Mouse (Mus musculus): ENCODE measurements at regions not wholly inside any gene's neighbourhood (a gene's known extent, or its start where the extent isn't known, plus 50 kb on each side); places are given as distances from the start of the nearest gene placed in this dataset.

DNA sequence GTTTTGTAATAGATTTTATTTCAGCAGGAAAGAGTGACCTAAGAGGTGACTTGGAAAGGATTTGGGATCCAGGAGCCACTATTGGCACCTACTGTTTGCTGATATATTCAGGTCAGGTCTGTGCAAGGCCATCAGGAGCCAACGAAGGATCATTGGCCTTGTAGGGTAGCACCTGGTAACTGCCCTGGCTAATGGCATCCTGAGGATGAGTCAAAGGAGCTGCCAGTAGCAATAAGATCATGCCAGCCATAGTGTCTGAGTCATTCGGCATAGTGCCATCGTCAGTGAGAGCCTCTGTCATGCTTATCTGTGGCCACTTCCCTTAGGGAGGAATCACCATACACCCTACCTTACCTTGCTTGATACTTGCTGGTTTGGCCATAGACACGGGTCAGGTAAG, 1455.1 kb downstream of the Slc22a22 start:
- TF ChIP-seq POLR2A (IDR thresholded peaks at IDR 0.05; ENCODE audit: insufficient read depth, low read length) (no peak), CTCF (IDR thresholded peaks at IDR 0.05; ENCODE audit: low read depth, low read length) (no peak)
